Mouse (Mus musculus): ENCODE measurements around the gene Knop1.

The Knop1 gene

DNA sequence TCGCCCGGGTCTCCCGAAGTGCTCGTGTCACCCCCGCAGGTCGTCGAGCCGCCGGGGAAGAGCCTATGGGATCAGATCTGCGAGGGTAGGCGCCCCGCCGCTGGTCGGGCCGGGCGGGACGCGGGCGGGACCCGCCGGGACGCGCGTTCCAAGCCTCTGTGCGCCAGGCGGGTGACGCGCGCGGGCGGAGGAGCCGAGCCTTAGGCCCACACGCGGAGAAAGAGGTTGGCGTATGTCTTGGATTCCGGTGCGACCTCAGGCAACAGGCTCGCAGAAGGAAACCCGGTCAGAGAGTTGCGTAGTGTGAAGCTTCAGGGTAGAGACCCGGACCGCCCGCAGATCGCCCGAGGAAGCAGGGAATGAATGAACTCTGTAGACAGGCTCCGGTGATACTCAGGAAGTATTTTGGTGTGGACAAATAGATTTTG, at the start of gene Knop1:
Knop1 (minus strand) TSS at position 378 of the 428 bp plus-strand sequence.
- DNase-seq (ENCODE audit: low spot score): no peak

DNA sequence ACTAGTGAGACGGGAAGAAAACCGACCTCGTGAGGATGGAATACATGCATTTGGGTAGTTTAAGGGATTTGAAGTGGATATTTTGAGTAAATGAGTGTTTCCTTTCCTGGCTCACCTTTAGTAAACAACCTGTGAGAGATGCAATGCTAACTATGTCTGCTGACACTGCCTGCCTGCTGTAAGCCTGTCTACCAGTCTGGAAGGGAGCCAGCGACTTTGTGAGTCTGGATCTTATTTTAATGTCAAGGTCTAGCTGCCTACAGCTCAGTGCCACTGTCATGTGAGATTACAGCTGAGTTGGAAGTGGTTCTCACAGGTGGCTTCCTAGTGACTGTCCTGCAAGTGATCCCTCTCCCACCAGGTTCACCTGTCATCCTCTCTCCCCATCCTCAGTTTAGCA, 48.5 kb upstream of the Knop1 start:
- no peak for DNase-seq (ENCODE audit: low spot score)

DNA sequence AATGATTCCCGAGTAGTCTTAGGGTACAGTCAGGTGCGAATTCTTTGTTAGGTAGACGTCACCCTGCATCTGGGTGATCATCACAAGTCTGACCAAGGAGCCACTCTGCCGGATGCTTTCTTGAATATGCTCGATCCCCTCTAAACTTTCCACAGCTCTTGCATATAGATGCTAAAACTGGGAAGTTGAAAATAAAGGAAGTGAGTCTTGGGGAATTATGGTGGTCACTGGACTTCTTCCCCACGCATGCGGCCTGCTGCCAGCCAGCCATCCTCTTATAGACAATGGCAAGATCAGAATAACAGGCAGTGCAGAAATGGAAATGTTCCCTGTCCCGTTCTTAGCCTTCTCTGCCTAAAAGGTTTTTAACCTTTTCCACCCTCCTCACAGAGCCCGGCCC, 47.8 kb upstream of the Knop1 start:
- no peak for DNase-seq (ENCODE audit: low spot score)

DNA sequence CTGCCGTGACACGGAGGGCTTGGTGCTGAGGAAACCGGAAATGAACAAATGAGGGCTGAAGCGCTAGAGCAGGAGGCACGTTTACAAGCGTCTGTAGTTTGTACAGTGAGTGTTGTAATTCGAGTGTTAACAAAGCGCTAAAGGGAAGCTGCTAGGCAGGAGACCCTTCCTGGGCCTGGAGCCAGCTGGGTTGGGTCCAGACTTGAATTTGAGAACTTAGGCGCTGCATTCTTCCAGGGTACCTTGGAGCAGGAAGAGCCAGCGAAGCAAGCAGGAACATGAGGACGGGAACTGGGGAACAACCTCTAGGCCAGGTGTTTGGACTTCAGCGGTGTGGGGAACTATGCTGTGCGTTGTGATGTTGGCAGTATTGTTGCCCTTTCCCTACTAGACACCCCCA, 46.9 kb upstream of the Knop1 start:
- no peak for DNase-seq (ENCODE audit: low spot score)

DNA sequence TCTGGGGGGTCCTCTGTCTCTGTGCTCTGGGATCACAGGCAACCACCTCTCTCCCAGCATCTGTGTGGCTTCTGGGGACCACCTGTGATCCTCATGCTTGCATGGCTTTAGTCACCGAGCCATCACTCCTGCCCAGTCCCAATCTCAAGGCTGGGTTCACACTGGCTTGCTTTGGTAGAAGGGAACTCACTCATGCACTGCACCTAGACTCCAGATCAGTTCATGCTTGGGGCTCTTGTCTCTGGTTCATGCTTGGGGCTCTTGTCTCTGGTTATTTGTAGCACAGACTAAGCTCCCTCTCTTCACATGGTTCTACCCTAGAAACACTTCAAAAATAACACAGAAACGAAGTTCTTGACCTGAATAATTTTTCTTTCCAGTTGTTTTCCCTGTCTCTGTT, 44.0 kb upstream of the Knop1 start:
- DNase-seq (ENCODE audit: low spot score): no peak

DNA sequence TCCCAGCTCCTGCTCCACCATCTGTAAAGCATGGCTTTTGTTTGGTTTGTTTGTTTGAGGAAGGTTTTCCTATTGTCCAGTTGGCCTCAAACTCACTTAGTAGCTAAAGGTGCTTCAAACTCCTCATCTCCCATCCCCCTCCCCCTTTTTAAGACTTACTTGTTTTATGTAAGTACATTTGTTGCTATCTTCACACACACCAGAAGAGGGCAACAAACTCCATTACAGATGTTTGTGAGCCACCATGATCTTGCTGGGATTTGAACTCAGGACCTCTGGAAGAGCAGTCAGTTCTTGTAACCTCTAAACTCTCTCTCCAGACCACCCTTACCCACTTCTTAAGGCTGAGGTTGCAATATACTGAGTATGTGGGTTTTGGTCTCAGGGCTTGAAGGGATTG, 42.0 kb upstream of the Knop1 start:
- DNase-seq (ENCODE audit: low spot score): no peak

DNA sequence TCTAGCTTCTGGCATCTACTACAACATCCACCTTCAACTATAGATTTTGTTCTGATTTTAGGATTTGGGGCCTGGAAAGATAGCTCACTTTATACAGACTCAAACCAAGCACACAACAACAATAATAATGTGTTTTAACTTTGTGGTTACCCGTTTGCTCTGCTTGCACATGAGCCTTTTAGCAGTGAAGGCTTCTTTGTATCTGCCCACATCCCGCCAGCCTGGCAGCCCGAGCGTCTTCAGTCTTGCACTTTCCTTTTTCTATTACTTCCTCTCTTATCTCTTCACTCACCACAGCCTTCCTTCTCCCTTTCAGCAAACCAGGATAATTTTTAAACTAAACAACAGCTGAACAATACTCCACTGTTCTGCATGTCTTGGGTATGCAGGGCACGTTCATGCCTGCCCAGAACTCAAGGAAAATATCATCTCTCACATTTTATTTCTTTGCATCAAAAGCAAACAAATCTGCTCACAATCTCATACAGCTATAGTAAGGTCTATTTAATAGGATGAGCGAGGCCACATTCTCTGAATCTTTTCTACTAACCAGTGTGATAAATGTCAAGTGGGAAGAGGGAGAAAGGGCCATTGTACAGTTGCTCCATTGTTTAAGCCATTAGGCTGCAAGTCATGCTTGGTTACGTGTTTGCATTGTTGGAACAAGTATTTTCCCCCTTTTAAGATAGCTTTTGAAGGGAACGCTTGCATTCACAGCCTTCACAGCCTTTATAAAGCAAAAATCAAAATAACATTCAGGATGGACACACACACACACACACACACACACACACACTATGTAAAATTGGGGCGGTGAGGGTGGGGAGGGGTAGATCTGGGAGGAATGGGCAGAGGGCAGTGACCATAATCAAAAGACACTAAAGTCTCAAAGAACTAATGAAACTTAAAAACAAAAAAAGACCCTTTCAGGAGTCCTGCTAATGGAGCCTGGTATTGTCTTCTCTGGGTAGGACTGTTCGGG, 39.7 kb upstream of the Knop1 start:
- DNase-seq (ENCODE audit: low spot score): no peak

DNA sequence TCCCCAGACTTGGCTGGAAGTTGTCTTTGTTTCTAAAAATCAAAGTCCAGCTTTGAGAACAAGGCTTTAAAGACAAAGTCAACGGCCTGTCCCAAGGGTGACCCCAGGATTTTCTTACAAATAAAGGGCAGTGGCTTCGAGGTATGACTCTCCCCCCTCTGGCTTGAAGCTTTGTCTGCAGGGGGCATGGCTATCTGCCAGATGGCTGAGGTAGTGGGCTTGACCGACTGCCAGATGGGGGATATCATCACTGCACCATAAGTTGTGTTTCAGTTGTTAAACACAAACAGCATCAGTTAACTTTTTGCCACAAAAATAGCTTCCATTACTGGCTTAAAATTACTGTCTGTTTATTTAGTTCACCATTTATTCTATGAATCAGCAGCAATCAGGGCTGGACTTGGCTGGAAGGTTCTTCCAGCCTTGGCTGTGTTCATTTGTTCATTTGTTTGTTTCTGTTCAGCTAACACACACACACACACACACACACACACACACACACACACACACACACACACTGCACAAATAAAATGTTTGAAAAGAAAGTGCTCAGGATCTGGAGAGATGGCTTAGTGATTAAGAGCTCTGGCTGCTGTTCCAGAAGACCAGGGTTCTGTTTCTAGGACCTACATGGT, 33.1 kb upstream of the Knop1 start:
- no peak for DNase-seq (ENCODE audit: low spot score)

DNA sequence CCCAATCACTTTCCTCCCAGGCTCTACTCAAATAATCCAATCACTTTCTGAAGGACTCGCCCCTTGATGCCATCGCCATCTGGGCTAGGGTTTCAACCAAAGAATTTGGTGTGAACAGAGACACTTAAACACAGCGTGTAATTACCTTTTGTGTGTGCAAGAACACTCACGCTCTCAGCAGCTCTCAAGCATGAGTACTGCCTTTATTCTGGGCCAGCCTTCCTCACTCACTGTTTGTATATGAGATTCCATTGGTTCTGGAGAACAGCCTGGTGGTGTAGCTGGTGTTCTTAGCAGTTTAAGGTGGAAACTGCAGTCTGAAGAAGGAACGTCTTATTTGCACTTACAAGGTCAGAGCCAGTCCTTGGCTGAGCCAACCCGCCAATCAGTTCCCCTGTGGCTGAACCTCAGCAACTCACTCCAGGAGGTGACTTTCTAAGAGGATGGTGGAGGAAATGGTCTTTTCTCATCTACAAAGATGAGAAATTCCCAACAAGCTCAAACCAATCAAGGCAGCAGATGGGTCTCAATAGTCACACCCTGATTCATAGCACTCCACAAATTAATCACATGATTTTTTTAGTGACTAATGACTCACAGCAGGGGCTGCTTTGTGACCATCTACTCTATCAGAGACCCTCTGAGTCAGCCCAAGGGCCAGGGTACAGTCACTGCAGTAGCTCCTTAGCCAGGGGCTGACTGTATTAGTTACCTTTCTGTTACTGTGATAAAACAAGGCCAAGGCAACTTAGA, 31.4 kb upstream of the Knop1 start:
- DNase-seq (ENCODE audit: low spot score): no peak

DNA sequence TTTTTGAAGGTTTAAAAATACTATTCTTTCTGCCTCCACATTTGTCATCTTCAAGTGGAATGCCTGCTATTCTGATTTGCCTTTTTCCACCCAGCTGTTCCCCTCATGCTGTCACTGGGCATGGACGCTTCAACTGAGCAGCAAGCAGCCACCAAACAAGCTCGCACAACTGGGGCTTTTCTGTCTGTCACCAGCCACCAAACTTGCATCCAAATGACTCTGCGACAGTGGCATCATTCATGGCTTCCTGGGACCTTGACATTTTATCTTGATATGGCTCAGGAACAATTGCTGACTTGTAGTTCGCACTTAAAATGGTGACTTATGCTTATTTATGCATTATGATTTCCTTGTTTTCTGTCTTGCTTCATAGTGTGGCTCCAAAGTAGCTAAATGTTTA, 28.9 kb upstream of the Knop1 start:
- no peak for DNase-seq (ENCODE audit: low spot score)

DNA sequence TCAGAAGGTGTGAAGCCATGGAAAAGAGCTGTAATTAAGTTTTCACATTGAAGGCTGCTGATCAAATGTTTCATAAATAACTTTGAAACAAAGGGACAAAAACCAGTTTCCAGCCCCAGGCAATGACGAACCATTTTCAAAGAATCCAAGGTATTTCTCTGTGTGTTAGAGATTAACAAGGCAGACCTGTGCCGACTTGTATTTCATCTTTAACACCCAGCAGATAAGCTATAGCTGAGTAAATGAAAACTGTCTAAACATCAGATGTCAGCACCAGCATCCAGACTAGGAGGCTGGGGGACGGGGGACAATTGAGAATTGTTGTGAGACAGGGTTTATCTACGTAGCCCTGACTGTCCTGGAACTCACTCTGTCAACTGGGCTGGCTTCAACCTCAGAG, 27.9 kb upstream of the Knop1 start:
- DNase-seq (ENCODE audit: low spot score): no peak

DNA sequence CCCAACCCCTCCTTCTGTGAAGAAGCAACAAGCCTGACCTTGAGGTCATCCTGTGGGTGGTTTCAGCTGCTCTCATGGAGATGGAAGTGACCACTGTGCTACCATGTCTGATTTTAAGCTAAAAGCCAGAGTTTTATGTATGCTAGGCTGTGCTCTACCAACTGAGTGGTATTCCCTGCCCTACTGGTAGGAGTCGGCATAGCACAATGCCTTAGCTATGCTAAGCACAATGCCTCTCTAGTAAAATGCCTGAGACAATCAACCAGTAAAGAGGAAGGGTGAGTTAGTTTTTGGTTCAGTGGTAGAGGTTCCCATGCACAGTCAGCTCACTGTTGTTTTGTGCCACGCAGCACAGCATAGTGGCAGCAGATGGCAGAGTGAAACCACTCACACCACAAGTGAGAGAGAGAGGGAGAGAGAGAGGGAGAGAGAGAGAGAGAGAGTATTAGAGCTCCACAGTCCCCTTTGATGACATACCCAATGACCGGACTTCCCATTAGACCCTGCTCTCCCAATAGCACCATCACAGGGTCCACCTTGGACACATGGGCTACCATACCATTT, 23.5 kb upstream of the Knop1 start:
- DNase-seq (ENCODE audit: low spot score): no peak

DNA sequence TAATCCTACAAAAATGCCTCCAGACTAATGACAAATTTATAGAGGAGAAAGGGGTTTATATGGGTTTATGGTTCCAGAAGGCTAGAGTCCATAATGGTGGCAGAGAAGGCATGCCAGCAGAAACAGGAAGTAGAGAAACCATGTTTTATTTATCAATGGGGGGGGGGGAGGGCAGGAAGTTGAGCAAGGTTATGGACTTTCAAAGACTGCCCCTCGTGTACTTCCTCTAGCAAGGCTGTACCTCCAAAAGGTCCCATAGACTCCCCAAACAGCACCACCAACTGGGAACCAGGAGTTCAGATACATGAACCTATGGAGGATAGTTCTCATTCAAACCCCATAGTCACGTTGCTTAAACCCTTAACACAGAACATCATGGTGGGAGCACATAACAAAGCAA, 9.3 kb upstream of the Knop1 start:
- DNase-seq (ENCODE audit: low spot score): no peak

DNA sequence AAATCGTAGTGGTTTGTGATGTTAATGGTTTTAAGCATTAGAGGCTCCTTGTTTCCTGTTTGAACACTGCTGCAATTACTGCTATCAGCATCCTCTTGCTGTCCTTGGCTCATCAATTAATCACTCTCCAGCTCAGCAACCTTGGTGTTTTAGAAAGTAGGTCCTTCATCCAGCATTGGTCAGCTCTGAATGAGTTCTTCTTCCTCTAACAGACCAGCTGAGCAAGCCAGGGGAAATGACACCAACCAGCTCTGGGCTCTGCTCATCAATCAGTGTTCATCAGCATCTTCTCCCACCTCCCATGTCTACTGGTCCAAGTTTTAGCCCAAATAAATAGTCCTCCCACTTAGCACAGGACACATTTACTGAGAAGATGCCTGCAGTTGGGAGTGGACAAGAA, 2.6 kb upstream of the Knop1 start:
- DNase-seq (ENCODE audit: low spot score): no peak

DNA sequence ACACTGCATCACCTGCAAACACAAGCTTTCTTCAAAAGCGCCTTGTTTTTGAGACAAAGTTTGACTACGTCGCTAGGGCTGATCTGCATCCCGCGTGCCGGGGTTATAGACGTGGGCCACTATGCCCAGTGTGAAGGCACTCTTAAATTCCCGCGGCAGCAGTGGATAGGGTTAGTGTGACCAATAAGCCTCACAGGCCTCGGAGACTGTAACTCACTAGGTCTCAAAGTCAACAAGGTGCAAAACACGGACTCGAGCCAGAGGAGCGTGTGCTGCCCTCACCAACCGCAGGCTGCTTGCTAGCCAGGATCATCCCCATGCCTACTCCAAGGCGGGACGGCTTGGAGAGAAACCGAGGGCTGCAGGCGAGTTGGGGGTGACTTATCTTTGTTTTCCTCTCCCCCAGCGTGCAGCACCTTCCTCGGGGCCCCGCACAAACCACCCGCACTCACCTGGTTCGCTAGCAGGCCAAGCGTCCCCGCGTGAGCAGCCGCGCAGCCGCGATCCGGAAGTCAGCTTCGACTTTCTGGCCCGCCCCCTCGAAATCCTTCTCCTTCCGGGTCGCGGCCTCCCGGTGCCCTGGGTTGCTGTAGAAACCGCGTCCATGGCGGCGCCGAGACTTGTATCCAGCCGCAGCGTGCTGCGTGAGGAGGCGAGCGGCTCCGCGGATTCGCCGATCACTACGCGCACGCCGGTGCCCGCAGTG, 730 bp downstream of the Knop1 start, which contains the start of gene Iqck:
Iqck (plus strand) TSS at position 582 of the 706 bp plus-strand sequence.
- peak; percentile 85 for DNase-seq (ENCODE audit: low spot score)

DNA sequence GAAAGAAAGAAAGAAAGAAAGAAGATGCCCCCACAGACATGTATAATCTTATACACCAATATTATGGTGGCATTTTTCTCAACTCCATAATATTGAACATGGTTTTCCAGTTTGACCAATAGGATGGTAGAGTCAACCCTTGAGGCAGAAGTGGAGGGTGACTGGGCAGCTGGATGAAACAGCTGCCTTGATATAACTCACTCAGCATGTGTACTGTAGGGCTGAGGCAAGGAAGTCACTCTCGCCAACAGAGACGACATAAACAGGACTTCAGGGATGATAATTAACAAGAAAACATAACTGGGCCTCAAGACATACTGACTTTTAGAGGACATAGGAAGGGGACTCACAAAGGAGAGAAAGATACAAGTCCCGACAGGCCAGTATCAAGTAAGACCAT, 1.4 kb downstream of the Knop1 start:
- DNase-seq (ENCODE audit: low spot score): peak; percentile 15

DNA sequence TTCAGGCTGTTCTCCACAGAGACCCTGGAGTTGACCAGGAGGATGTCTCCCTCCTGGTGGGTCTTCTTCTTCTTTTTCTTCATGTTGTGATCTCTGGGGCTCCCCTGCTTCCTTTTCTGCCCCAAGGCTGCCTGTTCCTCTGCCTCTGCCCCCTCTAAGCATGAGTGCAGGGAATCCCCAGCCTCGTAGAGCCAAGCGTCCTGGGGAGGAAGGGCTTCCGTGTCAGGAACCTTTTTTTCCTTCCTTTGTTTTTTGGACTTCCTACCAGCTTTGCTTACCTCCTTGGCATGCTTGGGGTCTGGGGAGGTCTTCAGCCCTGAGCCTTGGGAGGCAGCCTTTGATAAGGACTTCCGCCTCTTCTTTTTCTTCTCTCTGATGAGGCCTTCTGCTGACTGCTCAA, 3.4 kb downstream of the Knop1 start:
- no peak for DNase-seq (ENCODE audit: low spot score)

DNA sequence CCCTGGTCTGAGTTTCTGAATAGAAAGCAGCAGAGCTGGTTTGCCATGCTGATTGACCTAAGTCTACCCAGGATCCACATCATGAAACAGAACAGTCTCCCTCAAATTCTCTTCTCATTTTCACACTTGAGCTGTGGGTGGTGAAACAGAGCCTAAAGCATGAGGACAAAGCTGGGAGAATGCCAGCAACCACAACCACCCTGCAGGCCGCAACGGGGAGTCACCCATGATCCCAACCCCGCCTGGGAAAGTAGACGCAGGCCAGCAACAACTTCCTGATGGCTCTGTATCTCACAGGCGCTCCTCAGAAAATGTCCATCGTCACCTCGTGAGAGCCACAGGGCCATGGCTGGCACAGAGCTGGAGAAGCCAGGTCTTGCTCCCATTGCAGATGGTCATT, 4.5 kb downstream of the Knop1 start:
- no peak for DNase-seq (ENCODE audit: low spot score)

DNA sequence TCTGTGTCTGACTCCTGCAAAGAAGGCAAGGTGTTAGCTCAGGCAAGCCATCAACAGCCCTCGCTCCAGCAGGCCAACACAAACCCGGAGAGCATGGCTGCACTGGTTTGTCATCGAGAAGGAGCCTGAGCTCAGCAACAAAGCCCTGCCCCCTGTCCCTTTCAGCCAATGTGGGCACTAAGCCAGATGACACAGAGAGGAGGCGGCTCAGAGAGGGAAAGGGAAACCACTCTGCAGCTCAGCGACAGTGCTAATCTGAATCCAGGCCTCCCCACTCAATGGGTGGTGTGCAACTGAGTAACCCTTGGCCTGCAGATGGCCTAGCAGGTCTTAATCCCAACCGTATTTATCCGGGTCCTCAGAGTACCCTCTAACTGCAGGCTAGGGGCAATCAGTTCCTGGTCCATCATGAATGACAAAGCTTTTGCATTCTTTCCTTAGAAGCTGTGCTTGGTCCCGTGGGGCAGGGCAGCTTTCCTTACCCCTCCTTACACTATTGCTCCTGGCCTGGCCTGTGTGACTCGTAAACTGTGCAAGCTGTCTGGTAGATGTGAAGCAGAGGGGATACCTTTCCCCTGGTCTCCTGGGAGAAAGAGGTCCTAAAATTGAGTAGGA, 5.3 kb downstream of the Knop1 start:
- no peak for DNase-seq (ENCODE audit: low spot score)

DNA sequence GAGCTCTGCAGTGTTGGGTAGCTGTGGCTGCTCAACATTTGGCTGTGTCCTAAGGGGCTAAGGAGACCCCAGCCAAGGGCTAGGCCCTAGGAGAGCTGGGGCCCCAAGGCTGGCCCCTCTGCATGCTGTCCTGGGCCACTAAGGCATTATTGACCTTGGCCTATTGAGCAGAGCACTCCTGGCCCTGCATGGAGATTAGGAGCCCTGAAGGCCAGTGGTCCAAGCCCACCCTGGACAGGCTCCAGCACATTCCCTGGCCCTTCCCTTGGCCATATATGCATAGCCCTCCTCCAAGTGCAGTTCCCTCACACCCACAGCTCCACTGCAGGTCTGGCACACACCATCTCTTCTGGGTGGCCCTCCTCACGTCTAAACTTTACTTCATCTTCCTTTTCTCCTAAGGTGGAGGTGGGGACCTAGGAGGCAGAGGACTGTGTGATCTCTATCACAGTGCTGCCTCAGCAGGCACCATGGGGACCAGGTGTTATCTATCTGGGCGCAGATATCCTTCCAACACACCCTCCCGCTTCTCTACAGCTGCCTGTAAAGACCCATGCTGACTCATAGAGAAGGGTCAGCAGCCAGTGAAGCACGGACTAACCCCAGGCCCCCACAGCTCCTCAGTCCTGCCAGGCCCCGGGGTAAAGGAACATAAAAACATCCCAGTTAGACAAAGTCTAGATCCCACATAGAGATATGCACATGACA, 6.4 kb downstream of the Knop1 start:
- no peak for DNase-seq (ENCODE audit: low spot score)

DNA sequence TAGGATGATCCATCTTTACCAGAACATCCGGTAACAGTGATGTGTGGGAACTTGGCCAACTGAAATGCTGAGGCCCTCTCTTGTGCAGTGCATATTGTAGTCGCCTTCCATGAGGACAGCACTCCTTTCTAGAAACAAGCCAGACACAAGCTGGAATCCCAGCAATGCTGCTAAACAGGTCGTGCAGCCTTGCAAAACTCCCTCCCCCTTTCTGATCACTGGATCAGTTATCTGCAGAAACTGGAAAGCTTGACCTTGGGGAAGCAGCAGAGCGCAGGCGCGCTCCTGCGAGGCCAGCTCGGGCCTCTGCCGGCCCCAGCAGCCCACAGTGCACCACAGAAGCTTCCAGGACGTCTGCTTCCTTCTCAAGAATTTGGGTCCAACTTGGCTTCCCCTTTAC, 7.3 kb downstream of the Knop1 start:
- DNase-seq (ENCODE audit: low spot score): no peak

All from c-Kit-positive CD71-positive TER-119-positive erythroid progenitor cells, embryonic 14.5 days (primary cell).